Mouse (Mus musculus) forebrain, embryonic 12.5 days (tissue): ENCODE results near the gene Syt6. TPM values are rescaled to one million over a fixed set of nuclear protein-coding genes. Genes with fewer than 3 reads are reported as not detected.
A peak's percentile ranks its signal among the peaks of the same experiment; 100 is the strongest.

Source experiments
- ATAC-seq: fragments of 200-750 bp; cut with Nextera tagmentation; 2 replicates; pipeline ENCODE4 v1.8.0; 2017; ENCODE audit warnings: moderate TSS enrichment; ENCODE audit not compliant: low FRiP score
- H3K27ac ChIP-seq: fragments of 300-500 bp; sonication (generic); 2 replicates; pipeline ENCODE4 v1.5.1; 2016; ENCODE audit warnings: mild to moderate bottlenecking
- H3K27me3 ChIP-seq: fragments of 300-500 bp; sonication (generic); 2 replicates; pipeline ENCODE4 v1.6.1; 2016; ENCODE audit warnings: mild to moderate bottlenecking
- H3K36me3 ChIP-seq: fragments of 300-500 bp; sonication (generic); replicated peaks from 2 replicates; pipeline ENCODE4 v1.6.1; 2016; ENCODE audit warnings: mild to moderate bottlenecking
- H3K4me1 ChIP-seq: fragments of 300-500 bp; sonication (generic); 2 replicates; pipeline ENCODE4 v1.6.1; 2016
- H3K4me2 ChIP-seq: fragments of 300-500 bp; sonication (generic); 2 replicates; pipeline ENCODE4 v1.6.1; 2016; ENCODE audit warnings: mild to moderate bottlenecking, moderate library complexity
- H3K4me3 ChIP-seq: fragments of 300-500 bp; sonication (generic); replicated peaks from 2 replicates; pipeline ENCODE4 v1.5.1; 2016; ENCODE audit warnings: mild to moderate bottlenecking
- H3K9ac ChIP-seq: fragments of 300-500 bp; sonication (generic); 2 replicates; pipeline ENCODE4 v1.6.1; 2016; ENCODE audit warnings: mild to moderate bottlenecking
- H3K9me3 ChIP-seq: fragments of 300-500 bp; sonication (generic); 2 replicates; pipeline ENCODE4 v1.6.1; 2016
- WGBS: fragments of 180-500 bp; shearing (Covaris S2); methylation state at CpG from one replicate; pipeline ENCODE4 v1.1.7; 2016; 5-methylcytosine and 5-hydroxymethylcytosine counted together
- microRNA-seq: library from miRNA; unstranded; fragments of <30 nt; microRNA quantifications from one replicate; pipeline ENCODE4, GENCODE M21; 2017
- polyA plus RNA-seq: library from polyadenylated mRNA; unstranded; fragments of >200 nt; fragmentation: Nextera tagmentation; extraction: Ambion mirVana; gene quantifications from 2 replicates; pipeline ENCODE4 v1.2.1, GENCODE M21; 2016

Gene Syt6
- polyA plus RNA-seq, 1 experiment from 2014 or later: 4.8 TPM

DNA sequence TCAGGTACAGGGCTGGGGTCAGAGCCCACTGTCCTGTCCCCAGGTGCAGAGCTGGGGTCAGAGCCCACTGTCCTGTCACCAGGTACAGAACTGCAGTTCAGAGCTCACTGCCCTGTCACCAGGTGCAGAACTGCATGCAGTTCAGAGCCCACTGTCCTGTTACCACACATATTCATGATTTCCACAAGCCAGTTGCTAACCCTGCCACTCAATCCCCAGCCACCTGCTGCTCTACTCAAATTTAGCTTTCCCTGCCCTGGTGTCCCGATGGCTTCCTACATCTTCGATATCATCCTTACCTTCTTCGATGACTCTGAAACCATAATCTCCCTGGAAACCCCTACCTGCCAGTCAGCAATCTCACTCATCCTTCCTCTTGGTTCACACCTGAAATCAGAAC lies 88.4 kb downstream of the Syt6 start:
- Histone ChIP-seq H3K9ac (no peak overlapping the region), H3K27ac (no peak overlapping the region), H3K4me1 (no peaks in the 10 kb centered on the region), H3K36me3 (no peaks in the 10 kb centered on the region), H3K9me3 (no peaks in the 10 kb centered on the region), H3K4me3 (no peak overlapping the region), H3K27me3 (no peaks in the 10 kb centered on the region), H3K4me2 (no peak overlapping the region)
- 96% methylated on average over 3 of the region's 3 CpGs for WGBS
- no peak for ATAC-seq

DNA sequence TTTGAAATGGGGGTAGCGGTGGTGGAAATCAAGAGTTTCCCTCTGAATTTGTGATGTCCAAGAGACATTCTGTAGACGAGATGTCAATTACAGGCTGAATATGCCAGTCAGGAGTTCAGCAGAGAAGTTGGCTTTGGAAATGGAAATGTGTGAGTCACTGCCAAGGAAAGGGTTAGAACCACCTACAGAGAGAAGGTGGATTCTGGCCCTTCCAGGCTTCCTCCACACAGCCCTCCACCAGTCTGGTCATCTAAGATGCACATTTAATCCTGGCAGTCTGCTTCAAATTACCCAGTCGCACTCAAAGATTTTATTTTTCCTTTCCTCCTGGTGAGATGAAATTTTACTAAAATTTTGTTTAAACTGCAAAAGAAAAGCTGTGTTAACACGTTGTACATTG lies 97.1 kb downstream of the Syt6 start:
- WGBS: 82% methylated on average over 4 of the region's 4 CpGs
- H3K36me3 ChIP-seq: no peaks in the 10 kb centered on the region
- no peaks in the 10 kb centered on the region for H3K27me3 ChIP-seq
- H3K9me3 ChIP-seq: no peaks in the 10 kb centered on the region
- no peak overlapping the region for H3K9ac ChIP-seq
- no peak overlapping the region for H3K4me3 ChIP-seq
- no peaks in the 10 kb centered on the region for H3K4me1 ChIP-seq
- ATAC-seq: no peak
- H3K4me2 ChIP-seq: no peak overlapping the region
- no peak overlapping the region for H3K27ac ChIP-seq

DNA sequence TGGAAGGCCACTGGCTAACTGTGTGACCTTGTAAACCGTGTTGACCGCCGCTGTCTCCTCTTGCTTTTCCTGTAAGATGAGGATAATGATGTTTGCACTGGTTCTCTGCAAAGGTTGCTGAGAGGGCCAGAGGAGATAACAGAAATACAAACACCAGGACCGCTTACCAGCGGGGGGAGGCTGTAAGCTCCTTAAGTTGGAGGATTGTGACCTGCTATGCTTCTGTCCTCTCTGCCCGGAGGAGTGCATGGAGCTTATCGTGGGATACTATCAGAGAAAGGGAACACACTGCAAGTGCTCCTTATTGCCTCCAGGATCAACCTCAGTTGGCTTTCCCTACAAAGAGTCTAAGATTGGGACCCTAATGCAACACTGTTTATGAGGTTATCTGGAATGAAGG lies 97.7 kb downstream of the Syt6 start:
- WGBS: 38% methylated on average over 7 of the region's 7 CpGs
- Histone ChIP-seq H3K4me3 (no peak overlapping the region), H3K4me1 (no peaks in the 10 kb centered on the region), H3K36me3 (no peaks in the 10 kb centered on the region), H3K27me3 (no peaks in the 10 kb centered on the region), H3K27ac (no peak overlapping the region), H3K4me2 (no peak overlapping the region), H3K9ac (no peak overlapping the region), H3K9me3 (no peaks in the 10 kb centered on the region)
- ATAC-seq: no peak

DNA sequence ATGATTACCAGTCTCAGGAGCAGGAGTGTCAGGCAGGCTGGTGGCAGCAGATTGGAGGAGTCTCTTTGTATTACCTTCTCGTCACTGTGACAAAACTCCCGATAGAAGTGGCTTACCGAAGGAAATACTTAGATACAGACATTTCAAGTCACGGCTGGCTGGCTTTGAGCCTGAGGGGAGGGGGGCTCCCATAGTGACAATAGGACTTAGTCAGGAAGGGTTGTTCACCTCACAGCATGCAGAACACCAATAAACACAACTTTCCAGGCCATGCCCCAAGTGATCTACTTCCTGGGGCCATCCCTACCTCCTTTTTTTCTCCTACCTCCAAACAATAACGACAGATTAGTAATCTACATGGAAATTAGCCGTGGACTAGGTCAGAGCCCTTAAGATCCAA lies 103.8 kb downstream of the Syt6 start:
- Histone ChIP-seq H3K9me3 (no peaks in the 10 kb centered on the region), H3K36me3 (no peaks in the 10 kb centered on the region), H3K4me1 (peaks cover 16% of the 10 kb centered on the region), H3K27me3 (peaks cover 4% of the 10 kb centered on the region; the same call in 1 of the 2 replicates), H3K4me3 (no peak overlapping the region), H3K4me2 (no peak overlapping the region), H3K27ac (no peak overlapping the region), H3K9ac (no peak overlapping the region)
- WGBS: 12% methylated on average over 6 of the region's 6 CpGs
- ATAC-seq: no peak

DNA sequence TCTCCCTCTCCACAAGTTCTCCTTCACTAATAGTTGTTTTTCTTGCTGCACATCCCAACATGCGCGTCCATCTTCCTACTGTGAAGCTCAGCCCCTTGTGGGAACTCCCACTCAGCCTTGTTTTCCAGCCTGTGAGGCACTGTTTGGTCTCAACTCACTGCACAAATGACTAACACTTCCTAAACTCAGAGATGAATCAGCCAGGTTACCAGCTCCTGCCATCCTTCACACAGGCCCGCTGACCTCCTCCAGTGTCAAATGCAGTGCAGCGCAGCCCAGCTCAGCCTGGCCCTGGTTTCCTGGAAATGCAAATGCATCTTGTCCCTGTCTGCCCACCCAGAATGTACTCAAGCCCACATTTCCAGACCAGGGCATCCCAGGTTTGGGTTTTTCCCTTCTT lies 107.4 kb downstream of the Syt6 start:
- no peak for ATAC-seq
- H3K9me3 ChIP-seq: no peaks in the 10 kb centered on the region
- no peak overlapping the region for H3K9ac ChIP-seq
- peaks cover 19% of the 10 kb centered on the region for H3K4me1 ChIP-seq
- 56% methylated on average over 4 of the region's 4 CpGs for WGBS
- peaks cover 9% of the 10 kb centered on the region for H3K27me3 ChIP-seq
- H3K36me3 ChIP-seq: no peaks in the 10 kb centered on the region
- no peak overlapping the region for H3K4me2 ChIP-seq
- no peak overlapping the region for H3K4me3 ChIP-seq
- no peak overlapping the region for H3K27ac ChIP-seq

DNA sequence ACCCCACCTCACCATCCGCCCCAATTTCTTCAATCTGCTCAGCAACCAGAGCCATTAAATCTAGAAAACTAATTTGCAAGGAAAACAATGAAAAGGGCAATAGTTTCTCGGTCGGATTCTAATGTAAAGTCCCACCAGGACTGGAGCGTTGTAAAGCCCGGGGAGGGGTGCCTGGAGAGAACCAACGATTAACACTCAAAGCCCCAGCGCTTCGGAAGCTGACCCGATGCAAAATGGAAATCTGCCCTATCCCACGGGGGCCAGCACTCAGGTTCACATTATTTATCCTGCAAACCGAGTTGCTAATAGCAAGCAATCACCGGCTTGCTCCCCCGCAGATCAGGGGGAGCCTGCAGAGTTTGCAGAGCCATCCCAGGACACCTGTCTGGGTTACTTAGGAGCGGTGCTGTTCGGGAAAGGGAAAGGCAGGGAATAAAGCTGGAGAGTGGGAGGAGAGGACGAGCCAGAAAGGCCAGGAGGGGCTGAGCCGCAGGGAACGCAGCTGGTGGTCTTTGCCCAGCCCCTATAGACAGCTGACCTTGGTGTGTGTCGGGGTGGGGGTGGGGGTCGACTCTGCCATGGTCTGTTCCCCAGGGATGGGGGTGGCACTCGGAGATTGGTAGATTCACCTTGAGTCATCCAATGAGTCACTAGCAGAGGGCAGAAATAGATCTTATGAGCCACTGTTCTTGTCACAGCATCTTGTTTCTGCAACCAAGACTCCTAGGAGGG lies 108.4 kb downstream of the Syt6 start:
- Histone ChIP-seq H3K27ac (no peak overlapping the region), H3K36me3 (no peaks in the 10 kb centered on the region), H3K4me3 (no peak overlapping the region), H3K9me3 (no peaks in the 10 kb centered on the region), H3K4me2 (peak overlapping the region; percentile 40), H3K4me1 (peaks cover 19% of the 10 kb centered on the region), H3K9ac (no peak overlapping the region; the same call in 1 of the 2 replicates), H3K27me3 (peaks cover 9% of the 10 kb centered on the region)
- ATAC-seq: peak; percentile 46
- WGBS: 2% methylated on average over 21 of the region's 21 CpGs

DNA sequence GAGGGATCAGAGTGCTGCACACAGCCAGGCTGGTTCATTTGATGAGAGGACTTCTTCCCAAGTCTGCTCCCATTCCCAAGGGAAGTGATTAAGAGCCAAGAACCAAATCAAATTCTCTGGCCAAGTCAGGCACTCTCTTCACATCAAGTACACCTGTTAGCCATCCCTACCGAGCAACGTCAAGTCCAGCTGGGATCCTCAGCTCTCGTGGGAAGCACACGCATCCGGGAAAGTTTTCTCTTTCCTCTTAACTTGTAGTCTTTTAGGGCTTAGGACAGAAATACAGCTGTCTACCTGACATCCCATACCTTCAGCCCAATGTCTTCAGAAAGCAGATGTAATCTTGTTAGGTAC lies 108.9 kb downstream of the Syt6 start:
- WGBS: 39% methylated on average over 5 of the region's 5 CpGs
- peaks cover 19% of the 10 kb centered on the region for H3K4me1 ChIP-seq
- no peak overlapping the region for H3K9ac ChIP-seq
- H3K9me3 ChIP-seq: no peaks in the 10 kb centered on the region
- peaks cover 9% of the 10 kb centered on the region for H3K27me3 ChIP-seq
- no peak overlapping the region for H3K27ac ChIP-seq
- ATAC-seq: no peak
- H3K36me3 ChIP-seq: no peaks in the 10 kb centered on the region
- no peak overlapping the region for H3K4me2 ChIP-seq
- no peak overlapping the region for H3K4me3 ChIP-seq

DNA sequence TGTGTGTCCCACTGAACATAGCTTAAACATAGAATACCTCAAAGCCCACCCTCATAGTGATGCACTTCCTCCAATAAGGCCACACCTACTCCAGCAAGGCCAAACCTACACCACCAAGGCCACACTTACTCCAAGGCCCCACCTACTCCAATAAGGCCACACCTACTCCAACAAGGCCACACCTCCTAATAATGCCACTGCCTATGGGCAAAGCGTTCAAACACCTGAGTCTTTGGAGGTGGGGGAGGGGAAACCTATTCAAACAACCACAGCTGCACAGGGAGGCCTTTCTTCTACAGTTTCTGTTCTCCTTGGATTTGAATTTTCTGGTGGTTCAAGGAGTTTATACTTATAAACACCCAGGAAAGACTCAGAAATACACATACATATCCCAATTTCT lies 114.0 kb downstream of the Syt6 start:
- no peak overlapping the region for H3K4me2 ChIP-seq
- peaks cover under 1% of the 10 kb centered on the region; the same call in 1 of the 2 replicates for H3K4me1 ChIP-seq
- WGBS: 73% methylated on average over 1 of the region's 1 CpGs
- peaks cover 3% of the 10 kb centered on the region for H3K27me3 ChIP-seq
- no peak overlapping the region for H3K9ac ChIP-seq
- no peak for ATAC-seq
- H3K36me3 ChIP-seq: no peaks in the 10 kb centered on the region
- H3K4me3 ChIP-seq: no peak overlapping the region
- H3K9me3 ChIP-seq: no peaks in the 10 kb centered on the region
- H3K27ac ChIP-seq: no peak overlapping the region

DNA sequence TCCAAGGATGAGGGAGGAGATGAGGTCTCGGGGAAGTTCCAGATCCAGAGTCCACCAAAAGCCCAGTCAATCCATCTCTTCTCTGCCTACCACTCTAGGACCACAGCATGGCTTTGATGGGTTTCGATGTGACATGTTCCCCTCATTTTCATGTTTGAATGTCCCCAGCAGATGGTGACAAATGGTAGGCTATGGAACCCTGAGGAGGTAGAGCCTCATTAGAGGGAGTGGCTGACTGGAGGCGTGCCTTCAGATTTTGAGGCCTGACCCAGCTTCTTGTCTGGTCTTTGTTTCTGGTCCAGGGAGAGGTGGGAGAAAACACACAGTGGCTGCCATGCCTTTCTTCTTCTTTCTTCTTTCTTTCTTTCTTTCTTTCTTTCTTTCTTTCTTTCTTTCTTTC lies 115.5 kb downstream of the Syt6 start:
- WGBS: 87% methylated on average over 3 of the region's 3 CpGs
- Histone ChIP-seq H3K4me2 (no peak overlapping the region), H3K27me3 (no peaks in the 10 kb centered on the region), H3K27ac (no peak overlapping the region), H3K9me3 (no peaks in the 10 kb centered on the region), H3K4me1 (no peaks in the 10 kb centered on the region), H3K36me3 (no peaks in the 10 kb centered on the region), H3K9ac (no peak overlapping the region), H3K4me3 (no peak overlapping the region)
- ATAC-seq: no peak

Small RNA genes lying within 50 kb of the gene (microRNA-seq; reads per million reads assigned to microRNA genes)
- gene Gm25325: not detected

Other genes with a start within 250 kb of the Syt6 start
- 0.17 TPM in 1 of 2 replicates, not detected in the other for gene Atg4a-ps, start 70.8 kb downstream of the Syt6 start, polyA plus RNA-seq
- gene Olfml3, start 162.8 kb downstream of the Syt6 start, polyA plus RNA-seq: 5.3 and 7.2 TPM in 2 replicates
- not detected in 2 replicates for gene Gm10964, start 164.1 kb downstream of the Syt6 start, polyA plus RNA-seq
- 18.2 and 18.5 TPM in 2 replicates for gene Hipk1, start 216.3 kb downstream of the Syt6 start, polyA plus RNA-seq
- 29.7 and 32.4 TPM in 2 replicates for gene Dclre1b, start 234.2 kb downstream of the Syt6 start, polyA plus RNA-seq
- gene Ap4b1, start 234.3 kb downstream of the Syt6 start, polyA plus RNA-seq: 23.7 and 23.9 TPM in 2 replicates
- gene Gm43064, start 234.3 kb downstream of the Syt6 start, polyA plus RNA-seq: 0.10 TPM in 1 of 2 replicates, not detected in the other